Mouse (Mus musculus): Measurements from ENCODE around the gene Olfr888. TPM values are rescaled to one million over a fixed set of nuclear protein-coding genes. Genes with fewer than 3 reads are reported as not detected.

The Olfr888 gene
- not detected for total RNA-seq (2021)

GRCm38 (mm10) chr9:38107828-38108227 is at the start of gene Olfr888:
Gene Olfr888, plus strand, starts transcription at chr9:38108128.
- DNase-seq (ENCODE audit: low spot score in 2 of 2): no peak
- intact Hi-C loops (cut with DNase I): no loop called here

GRCm38 (mm10) chr9:38061022-38061421 is 46.9 kb upstream of the Olfr888 start, which contains the start of gene Olfr885:
Gene Olfr885, plus strand, starts transcription at chr9:38061322.
- no peak for DNase-seq (ENCODE audit: low spot score in 2 of 2)
- intact Hi-C loops (cut with DNase I): no loop called here

GRCm38 (mm10) chr9:38083772-38084171 is 24.2 kb upstream of the Olfr888 start, which contains the start of gene Olfr887:
Gene Olfr887, plus strand, starts transcription at chr9:38084072.
- DNase-seq (ENCODE audit: low spot score in 2 of 2): no peak
- intact Hi-C loops (cut with DNase I): no loop called here

GRCm38 (mm10) chr9:38114898-38115297 is 7.0 kb downstream of the Olfr888 start, which contains the start of gene Olfr889:
Gene Olfr889, plus strand, starts transcription at chr9:38115198.
- intact Hi-C loops (cut with DNase I): no loop called here
- no peak for DNase-seq (ENCODE audit: low spot score in 2 of 2)

GRCm38 (mm10) chr9:38142217-38142616 is 34.3 kb downstream of the Olfr888 start, which contains the start of gene Olfr890:
Gene Olfr890, plus strand, starts transcription at chr9:38142517.
- intact Hi-C loops (cut with DNase I): no loop called here

More at GRCm38 (mm10) chr9:38142217-38142616, 34.3 kb downstream of the Olfr888 start, which contains the start of gene Olfr890:
- no peak for DNase-seq (ENCODE audit: low spot score in 2 of 2)

Other genes with a start within 250 kb of the Olfr888 start
- not detected for gene Olfr145, start 211.4 kb upstream of the Olfr888 start, total RNA-seq (2021)
- under 1 TPM in 1 of 2 experiments, not detected in 1; 0.16 TPM for gene Olfr878, start 190.3 kb upstream of the Olfr888 start, total RNA-seq (2021)
- not detected for gene Olfr881, start 116.3 kb upstream of the Olfr888 start, total RNA-seq (2021)
- gene Olfr883, start 82.3 kb upstream of the Olfr888 start, total RNA-seq (2021): not detected
- not detected for gene Olfr884, start 61.6 kb upstream of the Olfr888 start, total RNA-seq (2021)
- gene Olfr885, start 46.8 kb upstream of the Olfr888 start, total RNA-seq (2021): not detected
- not detected for gene Olfr887, start 24.1 kb upstream of the Olfr888 start, total RNA-seq (2021)
- not detected for gene Olfr889, start 7.1 kb downstream of the Olfr888 start, total RNA-seq (2021)
- not detected for gene Olfr890, start 34.4 kb downstream of the Olfr888 start, total RNA-seq (2021)
- gene Olfr891, start 72.7 kb downstream of the Olfr888 start, total RNA-seq (2021): not detected
- not detected for gene Olfr893, start 100.2 kb downstream of the Olfr888 start, total RNA-seq (2021)
- gene Olfr894, start 109.9 kb downstream of the Olfr888 start, total RNA-seq (2021): not detected
- gene Olfr143, start 144.6 kb downstream of the Olfr888 start, total RNA-seq (2021): not detected
- gene Olfr895, start 159.7 kb downstream of the Olfr888 start, total RNA-seq (2021): not detected
- gene Olfr896-ps1, start 183.0 kb downstream of the Olfr888 start, total RNA-seq (2021): not detected
- gene Olfr25, start 220.9 kb downstream of the Olfr888 start, total RNA-seq (2021): not detected
- gene Olfr898, start 240.3 kb downstream of the Olfr888 start, total RNA-seq (2021): not detected